Mouse (Mus musculus) retina, postnatal 1 day (tissue): ENCODE data around the gene 5730522E02Rik.
A peak's percentile ranks its signal among the peaks of the same experiment; 100 is the strongest.

Experiments
- DNase-seq: peaks from one replicate; pipeline ENCODE4 v3.0.0-alpha.2; 2012

Gene 5730522E02Rik

GRCm38 (mm10) chr11:25664562-25665104 lies 545.9 kb downstream of the 5730522E02Rik start:
- DNase-seq: no peak

- no peak for DNase-seq
These were observed 564.3 kb downstream of the 5730522E02Rik start for GRCm38 (mm10) chr11:25646282-25646681.

GRCm38 (mm10) chr11:25644767-25645622 lies 565.6 kb downstream of the 5730522E02Rik start:
- peak; percentile 45 for DNase-seq

- peak; percentile 36 for DNase-seq
These were observed 603.7 kb downstream of the 5730522E02Rik start for GRCm38 (mm10) chr11:25606886-25607285.

- no peak for DNase-seq
These were observed 610.5 kb downstream of the 5730522E02Rik start for GRCm38 (mm10) chr11:25600030-25600429.

- peak; percentile 20 for DNase-seq
These were observed 615.3 kb downstream of the 5730522E02Rik start for GRCm38 (mm10) chr11:25595303-25595702.

- no peak for DNase-seq
These were observed 615.8 kb downstream of the 5730522E02Rik start for GRCm38 (mm10) chr11:25594780-25595179.

- DNase-seq: no peak
These were observed 618.3 kb downstream of the 5730522E02Rik start for GRCm38 (mm10) chr11:25592268-25592667.

- no peak for DNase-seq
These were observed 620.3 kb downstream of the 5730522E02Rik start for GRCm38 (mm10) chr11:25590215-25590614.

GRCm38 (mm10) chr11:25589509-25589908 lies 621.1 kb downstream of the 5730522E02Rik start:
- no peak for DNase-seq

- DNase-seq: no peak
These were observed 636.5 kb downstream of the 5730522E02Rik start for GRCm38 (mm10) chr11:25574129-25574465.

GRCm38 (mm10) chr11:25573408-25574128 lies 637.0 kb downstream of the 5730522E02Rik start:
- DNase-seq: peak; percentile 40

GRCm38 (mm10) chr11:25571396-25571795 lies 639.2 kb downstream of the 5730522E02Rik start:
- DNase-seq: no peak
